Mouse (Mus musculus): Measurements from ENCODE around the gene Unc50.

- no peak for TF ChIP-seq HCFC1 (IDR thresholded peaks at IDR 0.05; ENCODE audit: borderline replicate concordance, insufficient read depth, low read length)
- TF ChIP-seq ZNF384 (IDR thresholded peaks at IDR 0.05; ENCODE audit: low read depth, low read length) = no peak
- no peak for TF ChIP-seq CHD2 (IDR thresholded peaks at IDR 0.05; ENCODE audit: low read depth, low read length)
Measured at GRCm38 (mm10) chr1:37467806-37468205, 37.9 kb downstream of the Unc50 start.

All from ES-E14 (cell line).